Mouse (Mus musculus) 3134 (cell line): ENCODE data around the gene Ulk1.

Source experiments
- DNase-seq: peaks from one replicate; pipeline ENCODE4 v3.0.0-alpha.2; 2011; ENCODE audit warnings: low spot score; ENCODE audit not compliant: insufficient read length; ENCODE audit errors: extremely low read depth

Gene Ulk1

DNA sequence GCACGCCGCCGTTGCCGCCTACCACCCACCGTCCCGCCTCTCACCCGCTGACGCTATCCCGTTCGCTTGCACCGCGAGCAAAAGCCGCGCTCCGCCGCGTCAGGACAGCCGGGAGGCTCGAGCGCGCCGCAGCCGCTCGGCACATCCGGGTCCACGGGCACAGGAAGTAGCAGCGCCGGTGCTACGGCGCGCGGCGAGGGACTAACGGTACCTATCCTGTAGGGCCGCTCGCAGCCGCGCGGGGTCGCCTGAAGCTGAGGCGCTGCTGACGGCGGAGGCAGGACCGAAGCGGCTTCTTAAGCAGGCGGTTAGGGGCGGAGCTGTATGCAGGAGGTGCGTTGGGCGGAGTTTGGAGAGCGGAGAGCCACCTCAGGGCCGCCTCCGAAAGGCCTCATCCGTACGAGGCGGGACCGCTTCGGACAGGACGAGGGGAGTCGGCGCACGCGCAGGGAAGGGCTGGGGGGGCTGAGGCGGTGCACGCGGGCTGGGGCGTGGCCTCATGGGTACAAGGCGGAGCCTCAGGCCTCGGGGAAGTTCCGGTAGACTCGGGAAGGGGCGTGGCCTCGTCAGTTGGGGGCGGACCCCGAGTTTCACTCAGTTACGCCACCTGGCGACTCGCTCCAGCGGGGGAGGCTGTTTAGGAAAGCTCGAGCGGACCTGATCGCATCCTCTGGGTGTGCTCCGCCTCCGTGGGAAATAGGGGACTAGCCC lies 39.3 kb downstream of the Ulk1 start, which contains the start of gene Ep400:
Gene Ep400, minus strand, starts transcription at position 270 of the 711 bp plus-strand sequence.
- peak; percentile 99 for DNase-seq

DNA sequence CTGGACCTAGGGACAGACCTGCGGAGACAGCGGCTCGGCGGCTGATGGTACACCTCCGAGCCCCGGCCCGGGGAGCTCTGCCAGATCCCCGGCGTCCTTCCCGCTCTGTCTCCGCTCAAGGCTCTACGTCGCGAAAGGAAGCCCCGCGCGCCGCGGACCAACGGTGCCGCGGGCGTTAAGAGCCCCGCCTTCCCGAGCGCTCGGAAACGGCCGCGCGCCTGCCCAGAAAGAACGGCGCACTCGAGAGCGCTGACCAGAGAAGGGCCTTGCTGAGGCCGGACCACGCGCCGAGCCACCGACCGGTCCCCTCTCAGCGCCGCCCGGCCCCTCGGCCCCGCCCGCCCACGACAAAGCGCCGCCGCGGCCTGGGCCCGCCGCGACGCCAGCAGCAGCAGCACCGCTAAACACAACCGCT lies 39.9 kb downstream of the Ulk1 start:
- DNase-seq, result no peak

DNA sequence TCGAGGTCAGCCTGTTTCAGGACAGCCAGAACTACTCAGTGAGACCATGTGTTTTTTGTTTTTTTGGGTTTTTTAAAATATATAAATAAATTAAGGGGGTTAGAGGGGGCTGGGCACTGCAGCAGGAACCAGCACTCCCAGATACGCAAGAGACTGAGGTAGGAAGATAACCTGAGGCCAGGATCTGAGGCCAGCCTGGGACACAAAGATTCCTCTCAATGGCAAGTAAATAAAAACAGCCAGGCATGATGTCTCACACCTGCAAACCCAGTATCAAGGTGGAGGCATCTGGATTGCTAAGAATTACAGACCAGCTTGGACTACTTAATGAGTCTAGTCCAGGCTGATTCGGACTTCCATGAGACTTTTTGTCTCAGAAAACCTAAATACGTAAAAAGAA lies 40.6 kb downstream of the Ulk1 start:
- no peak for DNase-seq

DNA sequence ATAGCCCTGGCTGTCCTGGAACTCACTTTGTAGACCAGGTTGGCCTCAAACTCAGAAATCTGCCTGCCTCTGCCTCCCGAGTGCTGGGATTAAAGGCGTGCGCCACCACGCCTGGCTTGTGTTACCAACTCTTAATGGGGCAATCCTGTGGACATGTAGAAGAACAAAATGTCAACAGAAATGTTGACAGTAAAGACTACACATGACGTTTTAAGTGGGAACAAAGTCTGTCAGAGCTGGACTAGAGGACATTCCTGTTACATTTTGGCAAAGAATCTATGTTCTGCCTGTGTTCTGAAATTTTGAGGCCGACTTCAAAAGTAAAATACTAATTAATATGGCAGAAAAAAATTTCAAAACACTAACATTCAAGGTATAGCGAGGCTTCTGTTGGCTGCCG lies 46.0 kb downstream of the Ulk1 start:
- no peak for DNase-seq

DNA sequence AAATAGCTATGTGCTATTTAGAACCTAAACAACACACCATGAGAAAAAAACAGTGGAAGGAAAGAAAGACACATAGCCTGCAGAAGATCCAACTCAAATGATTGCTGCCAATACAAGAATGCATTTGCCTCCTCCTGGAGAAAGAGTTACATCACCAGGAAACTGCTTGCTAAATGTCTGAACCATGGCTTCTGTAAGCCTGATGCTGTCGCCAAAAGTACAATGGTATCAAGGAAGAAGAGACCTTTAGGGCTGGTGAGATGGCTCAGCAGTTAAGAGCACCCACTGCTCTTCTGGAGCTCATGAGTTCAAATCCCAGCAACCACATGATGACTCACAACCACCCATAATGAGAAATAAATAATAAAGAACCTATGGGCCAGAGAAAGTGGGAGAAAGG lies 64.9 kb downstream of the Ulk1 start:
- DNase-seq, result no peak

DNA sequence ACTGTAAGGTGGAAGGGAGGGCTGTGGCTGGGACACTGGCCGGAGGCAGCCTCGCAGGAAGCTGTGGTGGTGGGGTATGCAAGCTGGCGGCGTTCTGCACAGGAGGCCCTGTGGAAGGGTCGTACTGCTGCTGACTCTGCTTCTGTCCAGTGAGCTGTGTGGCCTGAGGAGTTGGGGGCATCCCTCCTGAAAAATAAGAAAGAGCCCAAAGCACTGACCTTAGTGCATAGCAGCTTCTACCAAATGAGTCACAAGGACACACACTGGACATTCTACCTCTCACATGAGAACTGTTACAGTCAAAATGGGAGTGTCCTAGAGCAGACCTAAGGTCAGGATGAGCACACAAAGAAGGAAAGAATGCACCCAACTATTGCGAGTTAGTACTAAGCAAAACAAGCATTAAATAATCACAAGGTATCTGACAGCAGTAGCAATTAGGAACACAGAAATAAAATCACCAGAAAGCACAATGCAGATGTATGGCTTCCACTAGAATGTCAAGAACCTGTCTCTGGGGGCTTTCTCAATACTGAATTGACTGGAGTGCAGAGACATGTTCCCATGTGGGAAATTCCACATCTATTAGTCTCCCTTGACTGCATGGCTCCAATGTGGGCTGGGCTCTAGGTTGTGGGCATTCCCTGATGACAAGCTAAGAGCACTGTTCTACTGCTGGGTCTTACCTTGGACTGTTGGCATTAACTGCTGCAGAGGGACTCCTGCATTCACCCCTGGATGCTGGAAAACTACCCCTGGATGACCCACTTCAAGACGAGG lies 70.2 kb downstream of the Ulk1 start:
- DNase-seq, result no peak

DNA sequence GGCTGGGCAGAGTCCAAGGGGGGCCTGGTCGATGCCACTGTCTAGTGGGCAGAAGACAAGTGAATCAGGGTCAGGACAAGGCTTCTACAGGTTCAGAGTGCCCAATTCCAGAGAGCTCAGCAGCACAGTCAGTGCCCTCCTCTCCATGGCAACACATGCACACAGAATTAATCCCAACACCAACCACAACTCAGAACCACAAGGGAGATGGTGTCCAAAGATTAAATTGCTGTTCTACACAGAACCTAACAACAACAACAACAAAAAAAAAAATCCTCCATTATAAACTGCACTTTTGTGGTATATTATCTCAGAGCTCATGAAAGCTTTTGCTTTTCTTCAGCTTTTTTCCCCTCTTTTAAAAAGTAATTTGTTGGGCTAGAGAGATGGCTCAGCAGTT lies 74.3 kb downstream of the Ulk1 start:
- no peak for DNase-seq
